Mouse (Mus musculus) ES-Bruce4 (cell line): Measurements from ENCODE around the gene Sh3bgr. TPM values are rescaled to one million over a fixed set of nuclear protein-coding genes. Genes with fewer than 3 reads are reported as not detected.

Experiments used
- H3K27ac ChIP-seq: 2 replicates; pipeline ENCODE4 v1.5.1; 2012; ENCODE audit warnings: low read length, inconsistent platforms; ENCODE audit not compliant: insufficient read depth
- H3K27me3 ChIP-seq: 2 replicates; pipeline ENCODE4 v1.6.1; 2012; ENCODE audit warnings: mild to moderate bottlenecking, low read length, inconsistent platforms; ENCODE audit not compliant: control insufficient read depth, poor library complexity, insufficient read depth, severe bottlenecking
- H3K36me3 ChIP-seq: 2 replicates; pipeline ENCODE4 v1.6.1; 2012; ENCODE audit warnings: inconsistent platforms, mild to moderate bottlenecking, low read length, moderate library complexity; ENCODE audit not compliant: control insufficient read depth, poor library complexity, insufficient read depth, severe bottlenecking
- H3K4me1 ChIP-seq: one replicate; pipeline ENCODE4 v1.8.1; 2011; ENCODE audit warnings: low read length; ENCODE audit not compliant: control insufficient read depth, insufficient read depth
- H3K4me3 ChIP-seq: 2 replicates; pipeline ENCODE4 v1.5.1; 2011; ENCODE audit warnings: low read depth, mild to moderate bottlenecking, low read length
- H3K9ac ChIP-seq: 2 replicates; pipeline ENCODE4 v1.6.1; 2012; ENCODE audit warnings: low read depth, mild to moderate bottlenecking, inconsistent platforms; ENCODE audit not compliant: poor library complexity, severe bottlenecking
- H3K9me3 ChIP-seq: replicated peaks from 2 replicates; pipeline ENCODE4 v1.6.1; 2012; ENCODE audit warnings: mild to moderate bottlenecking, low read length, inconsistent platforms; ENCODE audit not compliant: control insufficient read depth, poor library complexity, insufficient read depth, severe bottlenecking
- CTCF ChIP-seq: IDR thresholded peaks from one replicate; pipeline ENCODE4 v1.8.1; 2011; ENCODE audit warnings: low read depth, low read length
- EP300 ChIP-seq: IDR thresholded peaks from 2 replicates; pipeline ENCODE4 v1.6.1; 2011; ENCODE audit warnings: low read depth, low read length; ENCODE audit not compliant: insufficient read depth
- POLR2A ChIP-seq: IDR thresholded peaks from one replicate; pipeline ENCODE4 v1.8.1; 2011; ENCODE audit warnings: low read length; ENCODE audit not compliant: insufficient read depth
- polyA plus RNA-seq: library from polyadenylated mRNA; stranded (reverse); fragments of >200 nt; gene quantifications from 2 replicates; pipeline ENCODE4 v1.2.4, GENCODE M21; 2011; ENCODE audit warnings: low read depth; ENCODE audit not compliant: missing spikeins, insufficient read depth, insufficient read length

Sh3bgr gene
- polyA plus RNA-seq, 1 experiment = 1.6 TPM

GRCm38 (mm10) chr16:96221959-96222358 is 21.7 kb downstream of the Sh3bgr start:
- H3K4me3 ChIP-seq = no peak overlapping the region
- H3K4me1 ChIP-seq = no peaks in the 10 kb centered on the region
- no peak overlapping the region for H3K9ac ChIP-seq
- no peaks in the 10 kb centered on the region for H3K27me3 ChIP-seq
- no peaks in the 10 kb centered on the region for H3K36me3 ChIP-seq
- no peak overlapping the region for H3K27ac ChIP-seq
- H3K9me3 ChIP-seq = no peaks in the 10 kb centered on the region
- TF ChIP-seq POLR2A (no peak), EP300 (no peak), CTCF (no peak)

GRCm38 (mm10) chr16:96222452-96222851 is 22.2 kb downstream of the Sh3bgr start:
- H3K27me3 ChIP-seq = no peaks in the 10 kb centered on the region
- H3K9ac ChIP-seq = no peak overlapping the region
- no peaks in the 10 kb centered on the region for H3K36me3 ChIP-seq
- H3K4me3 ChIP-seq = no peak overlapping the region
- no peaks in the 10 kb centered on the region for H3K9me3 ChIP-seq
- TF ChIP-seq CTCF = no peak
- TF ChIP-seq POLR2A = no peak
- no peak for TF ChIP-seq EP300
- no peak overlapping the region for H3K27ac ChIP-seq
- no peaks in the 10 kb centered on the region for H3K4me1 ChIP-seq

GRCm38 (mm10) chr16:96228438-96228837 is 28.2 kb downstream of the Sh3bgr start:
- Histone ChIP-seq H3K9ac (no peak overlapping the region), H3K36me3 (no peaks in the 10 kb centered on the region), H3K27me3 (no peaks in the 10 kb centered on the region), H3K9me3 (no peaks in the 10 kb centered on the region), H3K27ac (no peak overlapping the region), H3K4me1 (no peaks in the 10 kb centered on the region), H3K4me3 (no peak overlapping the region)
- no peak for TF ChIP-seq EP300
- TF ChIP-seq CTCF = no peak
- no peak for TF ChIP-seq POLR2A

- Histone ChIP-seq H3K27ac (no peak overlapping the region), H3K9ac (no peak overlapping the region), H3K9me3 (no peaks in the 10 kb centered on the region), H3K4me1 (no peaks in the 10 kb centered on the region), H3K27me3 (no peaks in the 10 kb centered on the region), H3K4me3 (no peak overlapping the region), H3K36me3 (no peaks in the 10 kb centered on the region)
- TF ChIP-seq EP300 (no peak), POLR2A (no peak), CTCF (no peak)
Measured at GRCm38 (mm10) chr16:96229044-96229555, 28.9 kb downstream of the Sh3bgr start.

DNA sequence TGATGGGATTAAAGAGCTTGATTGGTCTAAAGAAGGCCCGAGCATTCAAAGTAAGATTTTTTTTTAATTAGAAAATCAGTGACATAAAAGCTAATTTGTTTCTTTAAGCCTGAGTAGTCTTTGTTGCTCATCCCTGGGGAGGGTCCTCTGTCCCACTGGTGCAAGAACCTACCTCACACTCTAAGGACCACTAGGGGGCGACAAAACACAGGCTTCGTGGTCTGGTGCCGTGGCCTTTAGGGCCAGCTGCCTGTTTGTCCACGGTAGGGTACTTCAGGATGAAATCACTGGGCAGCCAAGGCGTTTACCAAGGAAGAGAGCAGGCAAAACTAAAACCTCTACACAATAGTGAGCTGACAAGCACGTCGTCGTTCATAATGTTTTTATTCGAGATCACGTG is 30.2 kb downstream of the Sh3bgr start:
- no peak overlapping the region for H3K27ac ChIP-seq
- H3K4me1 ChIP-seq = no peaks in the 10 kb centered on the region
- H3K4me3 ChIP-seq = no peak overlapping the region
- no peaks in the 10 kb centered on the region for H3K9me3 ChIP-seq
- no peaks in the 10 kb centered on the region for H3K36me3 ChIP-seq
- no peak overlapping the region for H3K9ac ChIP-seq
- no peaks in the 10 kb centered on the region for H3K27me3 ChIP-seq
- TF ChIP-seq POLR2A (no peak), EP300 (no peak), CTCF (peak; percentile 96)

- no peaks in the 10 kb centered on the region for H3K9me3 ChIP-seq
- no peaks in the 10 kb centered on the region for H3K36me3 ChIP-seq
- no peak overlapping the region for H3K9ac ChIP-seq
- no peaks in the 10 kb centered on the region for H3K27me3 ChIP-seq
- H3K27ac ChIP-seq = no peak overlapping the region
- no peaks in the 10 kb centered on the region for H3K4me1 ChIP-seq
- H3K4me3 ChIP-seq = no peak overlapping the region
- no peak for TF ChIP-seq POLR2A
- TF ChIP-seq EP300 = no peak
- no peak for TF ChIP-seq CTCF
Measured at GRCm38 (mm10) chr16:96231251-96231650, 31.0 kb downstream of the Sh3bgr start.
